Mouse (Mus musculus): Measurements from ENCODE around the gene Tecrl.

Tecrl gene

DNA sequence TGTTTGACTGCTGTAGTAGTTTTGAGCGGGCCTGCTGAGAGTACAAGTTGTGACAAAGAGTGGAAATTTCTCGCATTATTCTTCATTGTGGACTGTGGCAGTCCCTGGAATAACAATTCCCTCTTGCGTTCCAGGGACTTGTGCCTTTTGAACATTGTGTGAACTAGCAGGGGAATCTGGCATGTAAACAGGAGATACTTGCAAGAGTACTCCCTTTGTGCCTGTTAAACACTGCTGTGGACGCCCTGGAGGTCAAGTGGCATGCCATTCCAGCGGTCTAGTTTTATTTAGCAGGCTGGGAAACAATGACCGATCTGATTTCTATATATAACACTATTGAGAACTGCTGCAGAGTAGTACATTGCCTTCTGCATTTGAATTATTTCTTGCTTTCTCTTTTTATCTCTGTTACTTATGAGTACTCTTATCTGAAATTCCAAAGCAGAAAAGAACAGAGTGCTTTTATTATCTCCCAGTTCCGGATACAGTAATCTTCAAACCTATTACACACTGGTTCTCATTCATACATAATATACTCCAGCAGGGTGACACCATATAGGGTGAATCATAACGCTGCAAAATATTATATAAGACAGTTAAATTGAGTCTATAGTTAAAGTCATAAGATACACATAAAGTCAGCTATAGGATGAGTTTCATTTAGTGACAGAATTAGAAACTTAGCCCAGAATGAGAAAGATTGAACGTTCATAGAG lies at the start of gene Tecrl:
TSS of gene Tecrl (minus strand) at position 350 of the 716 bp plus-strand sequence.
- no peak for DNase-seq (ENCODE audit: low read depth, low spot score)

DNA sequence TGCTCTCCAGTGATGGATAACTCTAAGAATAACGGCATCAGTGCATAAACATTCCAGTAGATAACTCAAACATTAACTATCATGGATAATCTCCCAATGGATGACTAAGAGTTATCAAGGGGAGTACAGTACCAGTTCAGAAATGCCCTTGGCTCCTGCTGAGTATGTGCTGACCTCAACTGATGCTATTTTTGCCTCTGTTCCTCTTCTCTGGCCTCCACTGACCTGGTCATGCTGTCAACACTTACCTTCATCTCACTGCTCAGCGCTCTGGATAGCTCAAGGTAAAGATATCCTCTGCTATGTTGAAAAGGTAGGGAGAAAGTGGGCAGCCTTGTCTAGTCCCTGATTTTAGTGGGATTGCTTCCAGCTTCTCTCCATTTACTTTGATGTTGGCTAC lies 30.0 kb upstream of the Tecrl start:
- no peak for DNase-seq (ENCODE audit: low read depth, low spot score)

DNA sequence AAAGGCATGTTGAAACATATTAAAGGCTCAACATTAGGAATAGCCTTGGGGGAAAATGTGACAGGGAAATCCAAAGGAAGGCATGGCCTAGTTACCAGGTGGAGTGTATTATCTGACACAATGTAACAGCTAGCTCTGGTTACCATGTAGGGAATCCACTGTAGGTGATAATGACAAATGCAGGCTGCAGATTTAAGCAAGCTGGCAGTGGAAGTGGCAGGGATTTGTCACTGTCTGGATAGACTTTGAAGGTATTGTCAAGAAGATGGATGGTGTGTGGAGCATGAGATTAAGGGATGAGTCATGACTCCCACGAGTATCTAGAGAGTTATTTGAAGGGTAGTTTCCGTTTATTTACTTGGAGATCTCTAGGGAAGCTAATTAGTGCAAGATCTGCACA lies 3.4 kb downstream of the Tecrl start:
- DNase-seq (ENCODE audit: low read depth, low spot score) = no peak

DNA sequence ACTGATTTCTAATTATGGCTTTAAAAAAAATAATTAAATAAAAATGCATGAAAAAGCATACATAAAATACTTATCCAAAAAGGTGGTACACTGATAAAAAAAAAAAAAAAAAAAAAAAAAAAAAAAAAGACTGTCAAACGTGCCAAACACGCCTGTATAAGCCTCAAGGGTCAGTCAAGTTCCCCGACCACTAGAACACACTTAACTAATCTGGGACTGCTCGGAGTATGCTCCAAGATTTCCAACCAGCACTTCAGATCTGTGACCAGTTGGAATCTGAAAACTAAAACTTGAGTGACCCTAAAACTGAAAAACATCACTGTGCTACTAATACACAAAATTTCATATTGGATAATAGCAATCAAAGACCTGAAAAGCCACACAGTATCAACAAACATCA lies 15.9 kb downstream of the Tecrl start:
- no peak for DNase-seq (ENCODE audit: low read depth, low spot score)

DNA sequence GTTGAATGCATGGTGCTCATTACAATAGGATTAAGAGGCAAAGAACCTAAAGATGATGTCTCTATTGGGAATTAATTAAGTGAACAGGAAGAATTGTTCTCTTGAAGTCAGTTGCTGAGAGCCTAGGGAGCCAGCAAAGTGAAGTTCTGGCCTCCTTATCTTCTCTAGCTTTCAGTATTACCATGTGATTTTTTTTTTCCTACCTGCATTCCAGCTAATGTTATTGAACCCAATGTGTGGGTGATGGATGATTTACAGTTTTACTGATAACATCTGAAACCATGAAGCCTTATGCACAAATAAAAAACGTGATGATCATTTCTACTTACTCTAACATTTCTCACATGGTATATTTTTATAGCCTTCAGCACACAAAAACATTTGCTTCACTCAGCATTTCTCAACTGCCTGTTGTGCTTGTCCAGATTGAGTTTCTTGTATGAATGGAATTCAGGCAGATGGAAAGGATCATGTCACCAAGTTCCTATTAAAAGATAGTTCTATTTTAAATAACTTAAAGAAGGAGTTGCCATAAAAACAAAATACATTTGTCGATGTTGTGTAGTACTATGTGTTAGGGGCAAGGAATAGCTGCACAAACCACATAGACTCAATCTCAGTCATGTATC lies 87.7 kb downstream of the Tecrl start:
- DNase-seq (ENCODE audit: low read depth, low spot score) = no peak

DNA sequence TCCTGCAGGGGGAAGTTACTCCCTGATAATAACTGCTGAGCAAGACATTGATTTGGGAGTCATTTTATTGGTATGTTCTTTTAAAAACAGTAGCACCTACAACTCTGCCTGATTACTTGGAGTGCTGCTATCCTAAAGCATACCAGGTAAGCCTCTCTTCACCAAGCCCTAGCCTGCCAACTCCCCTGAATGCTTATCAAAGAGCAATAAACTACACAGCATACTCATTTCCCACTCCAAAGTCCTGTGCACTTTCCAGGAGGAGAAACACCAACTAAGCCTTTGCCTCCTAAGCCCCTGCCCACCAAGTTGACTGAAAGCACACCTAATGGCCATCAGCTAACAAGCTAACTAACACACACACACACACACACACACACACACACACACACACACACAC lies 94.9 kb downstream of the Tecrl start:
- DNase-seq (ENCODE audit: low read depth, low spot score) = no peak

DNA sequence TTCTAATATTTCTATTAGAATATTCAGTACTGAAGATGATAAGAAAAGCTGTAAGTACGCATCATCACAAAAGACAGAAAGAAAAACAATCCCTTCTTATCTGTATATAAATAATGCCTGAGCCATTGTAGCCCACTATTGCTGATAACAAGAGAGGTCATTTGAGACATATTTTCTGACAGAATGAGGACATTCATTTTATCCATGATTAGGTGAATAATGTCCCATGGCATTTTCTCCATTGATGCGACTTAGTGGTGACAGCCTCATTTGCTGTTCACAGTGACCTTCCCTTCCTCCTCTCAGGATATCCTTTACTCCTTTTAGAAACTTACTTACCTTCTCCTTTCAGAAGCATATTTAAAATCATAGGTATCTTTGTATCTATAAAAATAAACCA lies 100.9 kb downstream of the Tecrl start:
- no peak for DNase-seq (ENCODE audit: low read depth, low spot score)

DNA sequence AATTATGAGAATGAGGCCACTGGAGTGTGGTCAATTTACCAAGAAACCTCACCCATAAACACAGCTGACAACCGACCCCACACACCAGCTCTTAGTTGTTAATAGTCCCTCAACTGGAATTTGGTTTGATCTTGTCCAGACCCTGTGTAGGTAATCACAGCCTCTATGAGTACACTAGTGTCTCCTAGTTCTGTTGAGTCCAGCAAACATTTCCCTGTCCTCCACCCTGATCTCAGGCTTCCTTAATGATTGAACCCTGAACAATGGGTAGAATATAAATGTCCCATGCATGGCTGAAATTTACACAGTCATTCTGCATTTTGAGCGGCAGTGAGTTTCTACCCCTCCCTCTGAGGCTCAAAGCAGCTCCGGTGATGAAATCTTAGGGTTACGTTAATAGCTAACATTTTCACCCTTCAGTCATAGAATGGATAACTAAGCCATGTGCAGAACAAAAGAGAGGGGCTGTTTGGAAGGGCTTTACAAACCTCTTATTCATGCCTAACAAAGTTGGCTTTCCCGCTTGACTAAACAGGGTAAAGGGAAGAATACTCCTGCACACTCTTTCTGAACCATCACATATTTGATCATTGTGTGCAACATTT lies 116.0 kb downstream of the Tecrl start:
- no peak for DNase-seq (ENCODE audit: low read depth, low spot score)

Measured in WW6 (cell line).